Mouse (Mus musculus) kidney, postnatal 10 days (tissue): ENCODE measurements around the gene Stx6.

Experiments
- DNase-seq: peaks from one replicate; pipeline ENCODE4 v3.0.0; 2021; ENCODE audit warnings: mixed read lengths

Stx6 gene

GRCm38 (mm10) chr1:155210011-155210763 is 51.7 kb downstream of the Stx6 start:
- DNase-seq = peak; percentile 32

DNA sequence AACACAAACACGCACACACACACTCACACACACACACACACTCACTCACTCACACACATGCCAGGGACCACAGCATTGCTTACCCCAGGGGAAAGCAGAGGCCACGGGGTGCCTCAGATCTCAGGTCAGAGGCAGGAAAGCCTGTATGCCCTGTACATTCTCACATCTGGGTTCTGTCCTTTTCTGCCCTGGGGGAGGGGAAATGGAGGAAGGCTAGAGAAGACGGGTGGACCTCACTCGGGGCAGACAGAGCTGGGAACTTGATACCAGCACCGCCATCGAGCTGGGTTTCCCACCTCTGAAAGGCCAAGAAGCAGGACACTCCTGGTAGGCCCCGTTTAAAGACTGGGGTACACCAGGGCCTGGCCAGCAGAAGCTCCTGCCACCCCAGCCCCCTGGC is 52.5 kb downstream of the Stx6 start:
- peak; percentile 18 for DNase-seq

- DNase-seq = peak; percentile 45
These were observed 53.6 kb downstream of the Stx6 start for GRCm38 (mm10) chr1:155212081-155212480.

- peak; percentile 76 for DNase-seq
These were observed 54.0 kb downstream of the Stx6 start for GRCm38 (mm10) chr1:155212493-155212892.

DNA sequence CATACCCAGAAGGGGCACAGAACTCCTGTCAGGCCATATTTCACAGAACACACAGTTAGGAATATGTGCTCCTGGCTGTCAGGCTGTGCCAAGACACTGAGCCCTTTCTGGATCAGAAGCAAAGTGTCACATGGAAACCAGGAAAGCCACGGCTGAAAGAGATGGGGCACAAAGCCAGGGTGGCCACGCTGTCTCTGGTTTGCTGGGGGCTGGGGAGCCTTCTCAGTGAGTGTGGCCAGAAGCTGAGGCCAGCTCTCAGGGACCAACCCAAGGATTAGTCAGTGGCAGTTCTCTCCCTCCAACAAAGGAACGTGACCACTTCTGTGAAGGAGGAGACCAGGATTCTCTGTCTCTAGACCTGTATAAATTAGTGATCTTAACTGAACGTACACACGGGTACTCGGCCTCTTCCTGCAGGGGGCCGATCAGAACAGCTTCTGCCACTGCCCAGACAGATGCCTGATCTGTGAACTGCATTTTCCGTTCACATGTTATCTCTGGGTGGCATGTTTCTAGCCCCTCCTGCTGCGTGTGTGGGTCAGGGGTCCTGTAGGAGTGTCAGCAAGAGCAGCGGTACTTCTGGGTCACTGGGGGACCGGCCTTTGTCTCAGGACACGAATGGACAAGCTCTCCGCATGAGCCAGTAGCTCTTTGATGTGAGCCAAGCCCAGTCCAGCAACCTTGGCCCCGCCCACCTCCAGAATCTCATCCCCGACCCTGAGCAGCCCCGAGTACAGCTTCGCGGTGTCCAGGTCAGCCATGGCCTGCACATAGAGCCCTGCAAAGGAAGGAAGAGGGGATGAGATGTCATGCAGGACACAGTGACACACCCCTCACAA is 54.6 kb downstream of the Stx6 start:
- DNase-seq = peak; percentile 55

DNA sequence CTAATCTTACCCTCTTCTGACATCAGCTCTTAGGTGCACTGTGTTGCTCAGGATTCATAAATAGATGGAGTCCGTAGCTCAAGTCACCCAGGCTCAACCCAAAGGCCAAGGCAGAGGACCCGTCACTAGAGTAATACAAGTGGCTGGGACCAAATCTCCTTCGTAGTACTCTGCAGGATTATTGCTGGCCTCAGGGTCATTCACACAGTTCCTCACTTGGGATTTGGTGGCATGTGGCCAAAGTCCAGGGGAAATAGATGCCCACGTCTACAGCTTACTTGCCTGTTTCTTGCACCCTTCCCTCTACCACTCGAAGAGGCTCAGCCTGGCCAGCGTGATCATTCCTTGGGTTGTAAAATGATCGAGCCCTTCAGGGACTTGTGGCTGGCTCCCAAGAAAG is 55.4 kb downstream of the Stx6 start:
- peak; percentile 57 for DNase-seq

GRCm38 (mm10) chr1:155215066-155215764 is 56.7 kb downstream of the Stx6 start:
- DNase-seq = peak; percentile 37

GRCm38 (mm10) chr1:155216313-155216712 is 57.8 kb downstream of the Stx6 start:
- peak; percentile 59 for DNase-seq

- DNase-seq = no peak
These were observed 58.3 kb downstream of the Stx6 start for GRCm38 (mm10) chr1:155216844-155217243.

- peak; percentile 66 for DNase-seq
These were observed 59.5 kb downstream of the Stx6 start for GRCm38 (mm10) chr1:155217865-155218541.

GRCm38 (mm10) chr1:155218924-155219323 is 60.4 kb downstream of the Stx6 start:
- no peak for DNase-seq

DNA sequence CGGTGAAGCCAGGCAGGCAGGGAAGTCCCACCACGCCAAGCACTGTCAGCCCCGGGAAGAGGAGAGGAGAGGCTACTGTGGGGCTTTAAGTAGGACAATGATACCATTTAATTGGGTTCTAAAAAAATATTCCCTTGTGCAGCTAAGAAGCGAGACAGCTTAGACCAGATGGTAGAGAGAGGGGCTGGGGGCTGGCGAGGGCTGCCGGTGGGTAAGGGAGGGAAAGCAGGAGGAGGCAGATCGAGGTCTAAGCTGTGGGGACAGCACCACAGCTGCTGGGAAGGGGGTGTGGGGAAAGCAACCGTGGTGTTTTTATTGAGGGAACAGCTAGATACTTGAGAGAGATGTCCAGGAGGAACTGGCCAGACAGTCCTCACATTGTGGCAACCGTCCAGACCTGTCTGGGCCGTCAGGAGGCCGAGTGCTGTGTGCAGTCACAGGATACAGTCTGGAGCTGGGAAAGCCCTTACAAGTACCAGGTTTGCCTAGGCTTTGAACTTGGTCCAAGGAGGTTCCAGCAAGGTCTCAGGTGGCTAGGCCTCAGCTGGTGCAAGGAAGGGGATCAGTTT is 63.7 kb downstream of the Stx6 start:
- peak; percentile 46 for DNase-seq

- DNase-seq = no peak
These were observed 64.5 kb downstream of the Stx6 start for GRCm38 (mm10) chr1:155223036-155223435.

GRCm38 (mm10) chr1:155223849-155224554 is 65.5 kb downstream of the Stx6 start:
- DNase-seq = peak; percentile 93

- DNase-seq = peak; percentile 47
These were observed 71.2 kb downstream of the Stx6 start for GRCm38 (mm10) chr1:155229464-155230411.

GRCm38 (mm10) chr1:155232385-155232784 is 73.9 kb downstream of the Stx6 start:
- peak; percentile 48 for DNase-seq

DNA sequence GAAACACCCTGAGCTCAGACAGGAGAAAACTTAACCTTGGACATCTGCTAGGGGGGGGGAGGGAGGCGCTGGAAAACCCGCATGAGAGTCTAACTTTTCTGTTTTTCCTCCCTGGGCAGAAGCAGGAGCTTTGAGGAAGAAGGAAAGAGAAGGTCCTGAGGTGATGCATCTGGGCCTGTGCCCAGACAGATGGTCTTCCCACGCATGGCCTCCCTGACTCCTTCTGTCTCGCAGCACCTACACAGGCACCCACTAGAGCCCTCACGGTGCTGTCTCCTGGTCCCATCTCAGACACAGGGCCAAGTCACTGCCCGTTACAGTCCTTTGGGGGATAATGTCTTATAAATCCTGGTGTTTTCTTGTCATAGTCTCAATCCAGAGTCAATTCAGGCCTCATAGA is 74.3 kb downstream of the Stx6 start:
- no peak for DNase-seq

- peak; percentile 15 for DNase-seq
These were observed 74.9 kb downstream of the Stx6 start for GRCm38 (mm10) chr1:155233378-155233777.

- DNase-seq = peak; percentile 68
These were observed 75.6 kb downstream of the Stx6 start for GRCm38 (mm10) chr1:155233931-155234607.

DNA sequence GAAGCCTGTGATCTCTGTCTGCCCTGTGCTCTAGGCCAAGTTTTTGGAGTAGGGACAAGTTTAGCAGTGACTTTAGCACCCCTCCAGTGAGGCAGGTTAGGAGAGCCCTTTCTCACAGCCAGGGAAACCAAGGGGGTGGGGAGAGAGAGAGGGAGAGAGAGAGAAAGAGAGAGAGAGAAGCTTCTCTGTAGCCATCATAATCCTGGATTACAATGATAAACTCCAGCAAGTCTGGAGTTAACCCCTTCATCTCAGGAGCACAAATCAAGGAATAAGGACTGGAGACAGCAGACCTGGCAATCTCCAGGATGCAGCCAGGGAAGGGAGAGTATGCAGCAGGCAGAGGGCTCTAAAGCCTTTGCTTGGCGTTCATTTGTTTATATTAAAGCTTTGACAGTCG is 77.1 kb downstream of the Stx6 start:
- no peak for DNase-seq
